Mouse (Mus musculus): ENCODE results near the gene Rapgef4.

DNA sequence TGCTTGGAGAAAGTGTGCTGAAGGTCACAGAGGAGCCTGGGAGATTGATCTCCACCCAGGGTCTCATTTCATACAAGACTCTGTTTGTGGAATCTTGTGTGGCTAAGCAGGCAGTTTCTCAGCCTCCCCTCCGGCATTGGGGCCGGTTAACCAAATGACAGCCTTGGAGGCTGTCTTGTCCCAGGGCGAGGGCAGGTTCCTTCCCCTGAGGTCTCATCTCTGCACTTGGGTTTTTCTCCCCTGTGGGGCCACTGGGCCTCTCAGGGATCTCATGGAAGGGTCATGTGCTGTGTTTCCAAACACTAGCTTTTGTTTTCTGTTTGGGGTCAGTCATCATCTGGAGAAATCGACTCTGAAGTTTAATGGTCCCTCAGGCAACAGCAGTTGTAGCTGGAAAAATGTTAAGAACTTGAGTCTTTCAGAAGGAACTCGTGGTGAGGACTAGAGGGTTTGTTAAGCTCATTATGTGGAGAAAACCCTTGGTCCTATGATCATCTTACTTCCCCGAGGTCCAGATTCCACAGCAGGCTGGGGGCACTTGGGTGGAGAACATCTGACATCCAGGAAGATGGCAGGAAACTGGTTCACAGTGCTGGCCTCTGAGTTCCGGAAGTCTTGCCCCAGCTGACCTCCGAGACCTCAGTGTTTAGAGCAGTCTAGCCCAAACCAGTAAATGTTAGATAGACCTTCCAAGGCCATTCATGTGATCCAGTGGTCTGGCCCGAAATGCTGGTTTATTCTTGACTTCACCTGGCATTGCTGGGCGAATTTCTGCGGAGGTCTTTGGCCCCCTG, 75.2 kb downstream of the Rapgef4 start:
- TF ChIP-seq CTCF (IDR thresholded peaks at IDR 0.05; ENCODE audit: extremely low read depth, insufficient read depth, insufficient read length, insufficient replicate concordance) (no peak), POLR2A (IDR thresholded peaks at IDR 0.05; ENCODE audit: low read depth, low read length) (no peak)

Measured in spleen, adult 2 months (tissue).